Mouse (Mus musculus): Measurements from ENCODE around the gene Ccdc125.
"Not testable (repeated sequence)": the region's sequence is repeated elsewhere in the genome, so short reads cannot be mapped to it uniquely, and the experiment has no call there.

The Ccdc125 gene

GRCm38 (mm10) chr13:100721656-100722055 lies 52.1 kb downstream of the Ccdc125 start:
- DNase-seq = no peak

GRCm38 (mm10) chr13:100724051-100724754 lies 54.7 kb downstream of the Ccdc125 start:
- no peak for DNase-seq

GRCm38 (mm10) chr13:100725194-100725593 lies 55.7 kb downstream of the Ccdc125 start:
- DNase-seq = no peak

GRCm38 (mm10) chr13:100728086-100728485 lies 58.6 kb downstream of the Ccdc125 start:
- DNase-seq = no peak

GRCm38 (mm10) chr13:100728530-100728929 lies 59.0 kb downstream of the Ccdc125 start:
- not testable (repeated sequence) for DNase-seq

- peak; percentile 20 for DNase-seq
Measured at GRCm38 (mm10) chr13:100730153-100730860, 60.8 kb downstream of the Ccdc125 start.

GRCm38 (mm10) chr13:100730861-100731176 lies 61.3 kb downstream of the Ccdc125 start, which contains the start of gene Cdk7:
Gene Cdk7, minus strand, starts transcription at chr13:100730939.
- DNase-seq = peak; percentile 91

GRCm38 (mm10) chr13:100731462-100732046 lies 62.0 kb downstream of the Ccdc125 start:
- not testable (repeated sequence) for DNase-seq

GRCm38 (mm10) chr13:100732756-100733155 lies 63.2 kb downstream of the Ccdc125 start:
- DNase-seq = no peak

- DNase-seq = no peak
Measured at GRCm38 (mm10) chr13:100742831-100743230, 73.3 kb downstream of the Ccdc125 start.

- DNase-seq = no peak
Measured at GRCm38 (mm10) chr13:100743346-100744035, 74.0 kb downstream of the Ccdc125 start.

- peak; percentile 96 for DNase-seq
Measured at GRCm38 (mm10) chr13:100744036-100744744, 74.7 kb downstream of the Ccdc125 start, which contains the start of gene Mrps36. Gene Mrps36, minus strand, starts transcription at chr13:100744659.

- DNase-seq = no peak
Measured at GRCm38 (mm10) chr13:100746090-100746489, 76.6 kb downstream of the Ccdc125 start.

Measured in thymus, postnatal 14 days (tissue).